Comparison of ENCODE assay signal across 15 mouse cellular contexts in the genomic region with DNA sequence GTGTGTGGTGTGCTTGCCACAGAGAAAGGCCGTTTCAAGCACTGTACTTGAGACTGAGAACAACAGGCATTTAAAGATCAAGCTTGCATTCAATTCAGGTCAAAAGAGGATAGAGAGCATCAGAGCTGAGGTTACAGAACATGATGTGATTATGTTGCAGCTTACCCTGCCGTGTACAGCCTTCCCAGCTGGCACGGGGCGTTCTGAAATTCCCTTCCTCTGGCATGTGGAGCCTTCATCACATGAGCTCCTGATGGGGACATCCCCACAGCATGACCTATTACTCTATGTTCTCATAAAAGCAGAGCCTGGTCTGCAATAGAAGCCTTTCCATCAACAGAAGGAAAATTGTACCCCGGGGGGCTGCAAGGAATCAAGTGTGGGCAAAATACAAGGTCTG.
DNase-seq lines count a peak whose midpoint lies in the region; TF ChIP-seq lines count a peak whose summit lies in the region.
"Had no signal": no experiment of that assay in that cellular context is flagged by ENCODE, and none has a peak within 500 bp of the region (broad histone marks: within the 10 kb centered on the region; RNA-seq: fewer than 3 reads in every experiment).

No protein-coding gene starts in this region.

- H3K27ac ChIP-seq in testis, adult 2 months (ENCODE audit: control insufficient read depth, insufficient read depth, low read depth, low read length), result peak overlapping the region; percentile 11; the same call in 1 of the 2 replicates
- H3K27ac ChIP-seq: forebrain, embryonic 12.5 days; hindbrain, embryonic 15.5 days; liver, embryonic 15.5 days; neural tube, embryonic 15.5 days; stomach, embryonic 15.5 days had no signal

- H3K27me3 ChIP-seq in testis, adult 2 months (ENCODE audit: control insufficient read depth, insufficient read depth, low read length), result no peaks in the 10 kb centered on the region
- H3K27me3 ChIP-seq: forebrain, embryonic 12.5 days; hindbrain, embryonic 15.5 days; limb, embryonic 12.5 days; liver, embryonic 15.5 days; neural tube, embryonic 15.5 days; stomach, embryonic 15.5 days had no signal

- H3K4me3 ChIP-seq in testis, adult 2 months (ENCODE audit: control insufficient read depth, low read depth, low read length), result no peak overlapping the region
- H3K4me3 ChIP-seq: forebrain, embryonic 12.5 days; hindbrain, embryonic 15.5 days; limb, embryonic 12.5 days; liver, embryonic 15.5 days; neural tube, embryonic 15.5 days; stomach, embryonic 15.5 days had no signal

- no peak for TF ChIP-seq CTCF in testis, adult 2 months (IDR thresholded peaks at IDR 0.05; ENCODE audit: control insufficient read depth, insufficient read depth, insufficient replicate concordance, low read depth, low read length)

- intact Hi-C loops in heart, postnatal 36 days (cut with DNase I), result loop anchor here (5.0 kb wide), 1 partner anchor 85 kb away; no protein-coding TSS in a partner anchor

- no peak for DNase-seq in testis, postnatal 10 days (ENCODE audit: low spot score)
- DNase-seq in heart, adult 8-10 months (ENCODE audit: low spot score), result peak; percentile 68
- DNase-seq in heart, postnatal 36 days, result peak; percentile 38 to 55
- no peak for DNase-seq in adrenal gland, postnatal 25 days
- DNase-seq in right cerebral cortex, postnatal 10 days (ENCODE audit: low spot score in 2 of 2), result no peak
- DNase-seq in frontal cortex, postnatal 36 days (ENCODE audit: low spot score in 2 of 2), result no peak
- DNase-seq: cerebellum, adult 8-10 months; right cerebral cortex, postnatal 14 days had no signal

- H3K36me3 ChIP-seq in testis, adult 2 months (ENCODE audit: control insufficient read depth, insufficient read depth, low read length), result no peaks in the 10 kb centered on the region
- H3K36me3 ChIP-seq: forebrain, embryonic 12.5 days; hindbrain, embryonic 15.5 days; limb, embryonic 12.5 days; liver, embryonic 15.5 days; neural tube, embryonic 15.5 days; stomach, embryonic 15.5 days had no signal

- TF ChIP-seq POLR2A in testis, adult 2 months (IDR thresholded peaks at IDR 0.05; ENCODE audit: control insufficient read depth, low read depth, low read length), result no peak

- no peaks in the 10 kb centered on the region for H3K4me1 ChIP-seq in testis, adult 2 months (ENCODE audit: control insufficient read depth, insufficient read depth, low read length)
- H3K4me1 ChIP-seq: forebrain, embryonic 12.5 days; liver, embryonic 15.5 days; stomach, embryonic 15.5 days had no signal

Comparison
In these comparisons a context has a peak if more than half of its experiments do, and no peak if none do; other contexts are left out.
1. DNase-seq: peak in heart, adult 8-10 months (single experiment) and heart, postnatal 36 days (2 of 2); none in testis, postnatal 10 days (single experiment), adrenal gland, postnatal 25 days (single experiment), right cerebral cortex, postnatal 10 days (0 of 2) and frontal cortex, postnatal 36 days (0 of 2).